Mouse (Mus musculus) liver, postnatal 0 days (tissue): ENCODE measurements around the gene Gm9887.

Experiments used
- CTCF ChIP-seq: sonication (generic); IDR thresholded peaks from 2 replicates; pipeline ENCODE4 v1.5.1; 2016; ENCODE audit warnings: antibody characterized with exemption, low read depth
- EP300 ChIP-seq: IDR thresholded peaks from 2 replicates; pipeline ENCODE4 v1.6.1; 2016; ENCODE audit warnings: antibody characterized with exemption, low read depth, mild to moderate bottlenecking

DNA sequence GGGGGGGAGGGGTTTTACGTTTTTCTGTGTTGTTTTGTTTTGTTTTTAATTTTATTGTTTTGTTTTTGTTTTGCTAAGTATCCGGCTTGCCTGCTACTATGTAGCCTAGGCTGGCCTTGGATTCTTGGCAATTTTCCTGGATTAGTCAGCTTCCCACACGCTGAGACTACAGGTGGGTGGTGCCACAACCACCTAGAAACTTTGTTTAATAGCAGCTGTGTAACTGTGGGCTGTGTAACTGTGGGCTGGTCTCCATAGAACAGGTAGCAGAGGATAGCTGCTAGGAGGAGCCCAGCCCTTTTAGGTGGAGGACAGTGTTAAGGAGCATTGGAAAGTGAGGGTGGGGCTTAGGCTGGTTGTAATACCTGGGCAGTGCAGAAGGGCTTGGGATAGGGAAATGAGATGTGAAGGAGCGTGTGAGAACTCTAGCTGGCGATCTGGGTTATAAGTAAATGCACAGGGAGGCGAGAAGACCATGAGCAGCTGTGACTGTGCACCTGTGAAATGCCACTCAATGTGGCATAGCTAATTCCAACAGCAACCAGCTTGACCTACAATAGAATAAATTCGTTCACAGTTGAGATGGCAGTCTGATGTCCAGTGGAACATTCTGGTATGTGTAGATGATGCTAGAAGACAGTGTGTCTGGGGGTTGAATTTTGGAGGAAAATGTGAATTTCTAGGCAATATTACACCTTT lies 17.9 kb upstream of the Gm9887 start:
- TF ChIP-seq EP300 (no peak), CTCF (no peak)
